Mouse (Mus musculus): ENCODE data around the gene Smim5. TPM values are rescaled to one million over a fixed set of nuclear protein-coding genes. Genes with fewer than 3 reads are reported as not detected.

Smim5 gene
- polyA plus RNA-seq, 2 experiments: 9.8 to 17.5 TPM

DNA sequence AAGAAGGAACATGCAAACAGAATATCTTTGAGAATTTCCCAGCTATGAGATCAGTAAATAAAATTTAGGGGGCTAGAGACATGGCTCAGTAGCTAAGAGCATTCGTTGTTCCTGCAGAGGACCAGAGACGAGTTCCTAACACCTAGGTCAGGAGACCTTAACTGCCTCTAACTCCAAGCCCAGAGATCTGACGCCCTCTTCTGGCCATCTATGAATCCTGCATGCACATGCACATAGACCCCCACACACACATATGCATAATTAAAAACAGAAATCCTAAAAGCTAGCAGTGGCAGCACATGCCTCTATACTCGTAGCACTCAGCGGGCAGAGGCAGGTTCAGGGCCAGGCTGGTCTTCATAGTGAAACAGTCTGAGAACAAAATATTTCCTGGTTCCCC lies 23.3 kb upstream of the Smim5 start:
- no peak overlapping the region for H3K4me3 ChIP-seq (replicated peaks; ENCODE audit: low read length)
- no peak overlapping the region for H3K4me2 ChIP-seq (replicated peaks; ENCODE audit: low read depth, low read length, severe bottlenecking)
- H3K27ac ChIP-seq (replicated peaks; ENCODE audit: low read depth, low read length): no peak overlapping the region
- WGBS: 66% methylated on average over 5 of the region's 5 CpGs
- TF ChIP-seq POLR2A (IDR thresholded peaks at IDR 0.05; ENCODE audit: borderline replicate concordance, extremely low read depth, insufficient read depth, insufficient read length): no peak
- DNase-seq (ENCODE audit: low spot score) (no peak), ATAC-seq (ENCODE audit: low FRiP score, low read depth) (no peak)
- no peaks in the 10 kb centered on the region for H3K27me3 ChIP-seq (ENCODE audit: control insufficient read depth, insufficient read depth, low read length)
- no peaks in the 10 kb centered on the region for H3K36me3 ChIP-seq (ENCODE audit: control insufficient read depth, insufficient read depth, low read length)
- no peaks in the 10 kb centered on the region for H3K9me3 ChIP-seq (ENCODE audit: control insufficient read depth, low read length)
- no peak overlapping the region for H3K9ac ChIP-seq (ENCODE audit: low read depth, low read length, severe bottlenecking)
- H3K4me1 ChIP-seq (ENCODE audit: control insufficient read depth, insufficient read depth, low read length): no peaks in the 10 kb centered on the region

DNA sequence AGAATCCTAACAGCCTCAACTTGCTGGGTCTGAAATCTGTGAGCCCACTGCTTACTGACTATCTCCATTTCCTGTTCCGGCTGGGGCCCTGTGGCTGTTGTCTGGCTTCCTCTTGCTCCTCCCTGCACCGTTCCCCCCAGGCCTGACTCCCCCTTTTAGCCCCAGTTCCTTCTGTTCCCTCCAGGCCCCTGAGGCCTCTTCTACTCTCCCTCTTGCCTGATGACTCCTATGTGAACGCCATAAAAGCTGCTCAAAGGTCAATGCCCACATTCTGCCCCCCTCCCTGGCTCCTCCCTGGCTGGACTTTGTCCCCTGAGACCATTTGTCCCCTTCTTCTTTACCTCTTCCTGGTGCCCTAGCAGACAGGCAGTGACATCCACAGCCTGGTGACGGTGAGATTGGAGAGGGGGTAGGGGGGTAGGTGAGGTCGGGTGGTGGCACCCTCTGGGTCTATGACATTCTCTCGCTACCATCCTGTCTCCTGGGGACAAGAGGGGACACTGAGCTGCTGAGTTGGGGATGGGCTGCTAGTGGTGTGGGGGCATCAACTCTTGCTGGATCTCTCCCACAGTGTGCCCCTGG lies 22.5 kb upstream of the Smim5 start:
- Histone ChIP-seq H3K4me2 (replicated peaks; ENCODE audit: low read depth, low read length, severe bottlenecking) (no peak overlapping the region), H3K27ac (replicated peaks; ENCODE audit: low read depth, low read length) (no peak overlapping the region), H3K36me3 (ENCODE audit: control insufficient read depth, insufficient read depth, low read length) (no peaks in the 10 kb centered on the region), H3K4me3 (replicated peaks; ENCODE audit: low read length) (no peak overlapping the region), H3K27me3 (ENCODE audit: control insufficient read depth, insufficient read depth, low read length) (no peaks in the 10 kb centered on the region), H3K9me3 (ENCODE audit: control insufficient read depth, low read length) (no peaks in the 10 kb centered on the region), H3K4me1 (ENCODE audit: control insufficient read depth, insufficient read depth, low read length) (no peaks in the 10 kb centered on the region), H3K9ac (ENCODE audit: low read depth, low read length, severe bottlenecking) (0 out of 2 replicates have a peak overlapping the region, but pooled peaks have one; percentile 16)
- ATAC-seq (ENCODE audit: low FRiP score, low read depth): no peak
- no peak for DNase-seq (ENCODE audit: low spot score)
- 53% methylated on average over 6 of the region's 6 CpGs for WGBS
- TF ChIP-seq POLR2A (IDR thresholded peaks at IDR 0.05; ENCODE audit: borderline replicate concordance, extremely low read depth, insufficient read depth, insufficient read length): no peak

DNA sequence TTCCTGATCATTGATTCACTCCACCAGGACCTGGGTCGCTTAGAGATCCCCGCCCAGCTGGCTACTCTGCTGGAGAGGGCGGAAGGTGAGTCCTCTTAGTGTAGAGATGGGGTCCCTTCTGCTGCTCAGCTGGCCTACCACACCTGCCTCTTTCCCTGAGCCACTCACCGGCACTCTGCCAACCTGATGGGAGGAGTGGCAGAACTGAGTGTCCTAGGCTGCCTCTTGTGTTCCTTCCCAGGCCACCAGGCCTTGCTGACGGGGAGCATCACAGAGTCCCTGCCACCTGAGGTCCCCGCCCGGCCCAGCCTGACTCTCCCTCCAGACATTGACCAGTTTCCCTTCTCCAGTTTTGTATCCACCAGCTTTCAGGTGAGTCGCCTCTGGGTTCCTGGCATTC lies 21.7 kb upstream of the Smim5 start:
- DNase-seq (ENCODE audit: low spot score) (no peak), ATAC-seq (ENCODE audit: low FRiP score, low read depth) (no peak)
- Histone ChIP-seq H3K27ac (replicated peaks; ENCODE audit: low read depth, low read length) (no peak overlapping the region), H3K36me3 (ENCODE audit: control insufficient read depth, insufficient read depth, low read length) (no peaks in the 10 kb centered on the region), H3K4me2 (replicated peaks; ENCODE audit: low read depth, low read length, severe bottlenecking) (no peak overlapping the region), H3K4me1 (ENCODE audit: control insufficient read depth, insufficient read depth, low read length) (no peaks in the 10 kb centered on the region), H3K9ac (ENCODE audit: low read depth, low read length, severe bottlenecking) (no peak overlapping the region), H3K9me3 (ENCODE audit: control insufficient read depth, low read length) (no peaks in the 10 kb centered on the region), H3K4me3 (replicated peaks; ENCODE audit: low read length) (no peak overlapping the region), H3K27me3 (ENCODE audit: control insufficient read depth, insufficient read depth, low read length) (0 out of 2 replicates have a peak, but pooled peaks cover 6% of the 10 kb centered on the region)
- WGBS: 78% methylated on average over 8 of the region's 8 CpGs
- no peak for TF ChIP-seq POLR2A (IDR thresholded peaks at IDR 0.05; ENCODE audit: borderline replicate concordance, extremely low read depth, insufficient read depth, insufficient read length)

DNA sequence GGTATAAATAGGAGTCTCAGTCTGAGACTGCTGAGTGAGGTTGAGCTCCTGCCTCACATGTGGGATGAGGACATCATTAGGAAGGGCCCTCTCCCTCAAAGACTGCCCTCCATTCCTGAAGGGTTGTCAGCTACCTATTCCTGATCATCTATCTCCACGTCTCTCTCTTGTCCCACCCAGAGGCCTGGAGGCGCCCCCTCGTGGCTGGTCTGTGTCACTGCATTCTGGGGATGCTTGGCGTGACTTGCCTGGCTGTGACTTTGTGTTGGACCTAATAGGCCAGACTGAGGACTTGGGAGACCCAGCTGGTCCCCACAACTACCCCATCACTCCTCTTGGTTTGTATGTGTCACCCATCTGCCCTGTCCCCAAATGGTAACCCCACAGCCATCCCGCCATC lies 18.8 kb upstream of the Smim5 start:
- no peaks in the 10 kb centered on the region for H3K4me1 ChIP-seq (ENCODE audit: control insufficient read depth, insufficient read depth, low read length)
- H3K9me3 ChIP-seq (ENCODE audit: control insufficient read depth, low read length): no peaks in the 10 kb centered on the region
- H3K27me3 ChIP-seq (ENCODE audit: control insufficient read depth, insufficient read depth, low read length): 0 out of 2 replicates have a peak, but pooled peaks cover 12% of the 10 kb centered on the region
- H3K4me2 ChIP-seq (replicated peaks; ENCODE audit: low read depth, low read length, severe bottlenecking): no peak overlapping the region
- H3K27ac ChIP-seq (replicated peaks; ENCODE audit: low read depth, low read length): no peak overlapping the region
- ATAC-seq (ENCODE audit: low FRiP score, low read depth): no peak
- TF ChIP-seq POLR2A (IDR thresholded peaks at IDR 0.05; ENCODE audit: borderline replicate concordance, extremely low read depth, insufficient read depth, insufficient read length): no peak
- no peak for DNase-seq (ENCODE audit: low spot score)
- no peaks in the 10 kb centered on the region for H3K36me3 ChIP-seq (ENCODE audit: control insufficient read depth, insufficient read depth, low read length)
- H3K4me3 ChIP-seq (replicated peaks; ENCODE audit: low read length): no peak overlapping the region
- no peak overlapping the region for H3K9ac ChIP-seq (ENCODE audit: low read depth, low read length, severe bottlenecking)
- WGBS: 21% methylated on average over 5 of the region's 5 CpGs

DNA sequence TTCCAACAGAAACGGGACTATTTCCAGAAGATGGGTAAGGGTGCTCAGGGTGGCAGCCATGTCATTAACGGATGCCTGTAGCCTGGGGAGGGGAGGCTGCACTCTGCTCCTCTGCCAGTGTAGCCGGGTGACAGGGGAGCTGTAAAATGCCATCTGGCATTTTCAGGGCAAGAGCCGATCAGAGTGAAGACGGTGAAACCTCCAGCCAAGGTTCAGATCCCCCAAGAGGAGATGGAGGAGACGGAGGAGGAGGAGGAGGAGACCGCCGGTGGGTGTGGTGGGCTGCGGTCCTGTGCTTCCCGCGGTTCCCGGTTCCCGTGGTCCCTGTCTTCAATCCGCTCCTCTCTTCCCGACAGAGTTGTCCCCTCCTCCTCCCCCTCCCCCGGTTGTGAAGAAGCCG lies 16.5 kb upstream of the Smim5 start:
- H3K9ac ChIP-seq (ENCODE audit: low read depth, low read length, severe bottlenecking): peak overlapping the region; percentile 7; the same call in 1 of the 2 replicates
- DNase-seq (ENCODE audit: low spot score): no peak
- H3K4me1 ChIP-seq (ENCODE audit: control insufficient read depth, insufficient read depth, low read length): no peaks in the 10 kb centered on the region
- H3K27me3 ChIP-seq (ENCODE audit: control insufficient read depth, insufficient read depth, low read length): 0 out of 2 replicates have a peak, but pooled peaks cover 12% of the 10 kb centered on the region
- TF ChIP-seq POLR2A (IDR thresholded peaks at IDR 0.05; ENCODE audit: borderline replicate concordance, extremely low read depth, insufficient read depth, insufficient read length): no peak
- H3K4me2 ChIP-seq (replicated peaks; ENCODE audit: low read depth, low read length, severe bottlenecking): no peak overlapping the region
- no peaks in the 10 kb centered on the region for H3K36me3 ChIP-seq (ENCODE audit: control insufficient read depth, insufficient read depth, low read length)
- H3K9me3 ChIP-seq (ENCODE audit: control insufficient read depth, low read length): no peaks in the 10 kb centered on the region
- ATAC-seq (ENCODE audit: low FRiP score, low read depth): no peak
- H3K4me3 ChIP-seq (replicated peaks; ENCODE audit: low read length): no peak overlapping the region
- WGBS: 16% methylated on average over 16 of the region's 17 CpGs
- no peak overlapping the region for H3K27ac ChIP-seq (replicated peaks; ENCODE audit: low read depth, low read length)

All from limb, embryonic 14.5 days (tissue).